Mouse (Mus musculus) myocyte (in vitro differentiated cells): ENCODE results near the gene Slc22a16.

ENCODE experiments used
- CEBPB ChIP-seq: IDR thresholded peaks from 2 replicates; pipeline ENCODE4 v1.6.1; 2011; ENCODE audit warnings: mild to moderate bottlenecking, moderate library complexity; ENCODE audit not compliant: poor library complexity, insufficient read depth, severe bottlenecking
- E2F4 ChIP-seq: IDR thresholded peaks from one replicate; pipeline ENCODE4 v1.6.1; 2011; ENCODE audit warnings: mild to moderate bottlenecking, control low read depth, moderate library complexity; ENCODE audit not compliant: insufficient read depth
- MAX ChIP-seq: IDR thresholded peaks from one replicate; pipeline ENCODE4 v1.6.1; 2011; ENCODE audit warnings: low read depth, mild to moderate bottlenecking, control low read depth
- MYOD1 ChIP-seq, 3 experiments: IDR thresholded peaks; one replicate each; pipeline ENCODE4 v1.6.1; 2011; ENCODE audit warnings: control low read depth in 2 of 3, low read depth in 2 of 3, mild to moderate bottlenecking in 2 of 3, moderate library complexity in 1 of 3; ENCODE audit not compliant: insufficient read length in 2 of 3, control insufficient read depth in 1 of 3
- MYOG ChIP-seq, 3 experiments: IDR thresholded peaks; one replicate each; pipeline ENCODE4 v1.6.1; 2011; ENCODE audit warnings: control low read depth in 2 of 3, low read depth in 2 of 3, mild to moderate bottlenecking in 2 of 3; ENCODE audit not compliant: insufficient read length in 2 of 3, control insufficient read depth in 1 of 3, insufficient read depth in 1 of 3
- POLR2A ChIP-seq: IDR thresholded peaks from one replicate; pipeline ENCODE4 v1.6.1; 2011; ENCODE audit warnings: low read depth, mild to moderate bottlenecking, control low read depth, moderate library complexity; ENCODE audit not compliant: insufficient read length
- POLR2AphosphoS2 ChIP-seq: IDR thresholded peaks from one replicate; pipeline ENCODE4 v1.6.1; 2011; ENCODE audit warnings: low read depth, control low read depth; ENCODE audit not compliant: insufficient read length
- REST ChIP-seq: IDR thresholded peaks from one replicate; pipeline ENCODE4 v1.6.1; 2011; ENCODE audit warnings: mild to moderate bottlenecking, control low read depth, moderate library complexity; ENCODE audit not compliant: insufficient read depth, insufficient read length
- SRF ChIP-seq: IDR thresholded peaks from one replicate; pipeline ENCODE4 v1.6.1; 2011; ENCODE audit warnings: low read depth; ENCODE audit not compliant: control insufficient read depth, insufficient read length
- TCF12 ChIP-seq: IDR thresholded peaks from one replicate; pipeline ENCODE4 v1.6.1; 2011; ENCODE audit warnings: mild to moderate bottlenecking, control low read depth; ENCODE audit not compliant: poor library complexity, insufficient read depth, severe bottlenecking
- TCF3 ChIP-seq: IDR thresholded peaks from one replicate; pipeline ENCODE4 v1.6.1; 2011; ENCODE audit warnings: low read depth, control low read depth; ENCODE audit not compliant: insufficient read length
- USF1 ChIP-seq: IDR thresholded peaks from one replicate; pipeline ENCODE4 v1.6.1; 2011; ENCODE audit warnings: low read depth, mild to moderate bottlenecking, control low read depth, moderate library complexity

DNA sequence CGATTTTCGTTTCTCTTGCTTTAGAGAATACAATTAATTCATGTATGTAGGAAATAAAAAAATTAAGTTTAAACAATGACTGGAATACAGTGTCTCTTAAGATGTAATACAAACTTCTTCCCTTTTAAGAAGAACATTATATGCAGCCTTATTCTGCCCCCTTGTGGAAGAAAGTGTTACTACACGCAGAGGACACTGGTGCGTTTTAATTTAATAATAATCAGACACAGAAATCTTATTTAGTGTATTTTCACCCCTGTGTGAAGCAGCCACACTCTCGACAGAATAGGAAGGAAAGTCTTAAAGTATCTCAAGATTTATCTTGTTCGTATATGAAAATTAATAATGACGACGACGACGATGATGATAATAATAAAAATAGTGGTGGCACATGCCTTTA lies 45.1 kb upstream of the Slc22a16 start:
- TF ChIP-seq MAX = no peak
- TF ChIP-seq SRF = no peak
- no peak for TF ChIP-seq POLR2A
- no peak for TF ChIP-seq TCF12
- no peak for TF ChIP-seq CEBPB
- TF ChIP-seq POLR2AphosphoS2 = no peak
- TF ChIP-seq USF1 = no peak
- TF ChIP-seq MYOG (IDR thresholded peaks at IDR 0.05; ENCODE audit: control insufficient read depth in 1 of 3, insufficient read depth in 1 of 3, insufficient read length in 2 of 3, low read depth in 2 of 3) = no peak
- TF ChIP-seq MYOD1 (IDR thresholded peaks at IDR 0.05; ENCODE audit: control insufficient read depth in 1 of 3, insufficient read length in 2 of 3, low read depth in 2 of 3) = no peak
- no peak for TF ChIP-seq E2F4
- TF ChIP-seq REST = no peak
- no peak for TF ChIP-seq TCF3
